Mouse (Mus musculus) midbrain, embryonic 15.5 days (tissue): ENCODE results near the gene Gm49322. TPM values are rescaled to one million over a fixed set of nuclear protein-coding genes. Genes with fewer than 3 reads are reported as not detected.
A peak's percentile ranks its signal among the peaks of the same experiment; 100 is the strongest.
"Not testable (repeated sequence)": the region's sequence is repeated elsewhere in the genome, so short reads cannot be mapped to it uniquely, and the experiment has no call there.

ENCODE experiments used
- ATAC-seq: fragments of 200-750 bp; cut with Nextera tagmentation; replicated peaks from 2 replicates; pipeline ENCODE4 v1.8.0; 2017; ENCODE audit warnings: moderate TSS enrichment
- H3K27ac ChIP-seq: fragments of 300-500 bp; sonication (generic); 2 replicates; pipeline ENCODE4 v1.5.1; 2015; ENCODE audit warnings: mild to moderate bottlenecking, inconsistent platforms
- H3K27me3 ChIP-seq: fragments of 300-500 bp; sonication (generic); replicated peaks from 2 replicates; pipeline ENCODE4 v1.6.1; 2015; ENCODE audit warnings: inconsistent platforms
- H3K36me3 ChIP-seq: fragments of 300-500 bp; sonication (generic); replicated peaks from 2 replicates; pipeline ENCODE4 v1.6.1; 2015; ENCODE audit warnings: inconsistent platforms
- H3K4me1 ChIP-seq: fragments of 300-500 bp; sonication (generic); 2 replicates; pipeline ENCODE4 v1.6.1; 2015; ENCODE audit warnings: inconsistent platforms
- H3K4me2 ChIP-seq: fragments of 300-500 bp; sonication (generic); 2 replicates; pipeline ENCODE4 v1.6.1; 2015; ENCODE audit warnings: inconsistent platforms, mild to moderate bottlenecking, moderate library complexity
- H3K4me3 ChIP-seq: fragments of 300-500 bp; sonication (generic); 2 replicates; pipeline ENCODE4 v1.5.1; 2015; ENCODE audit warnings: mild to moderate bottlenecking, inconsistent platforms
- H3K9ac ChIP-seq: fragments of 300-500 bp; sonication (generic); 2 replicates; pipeline ENCODE4 v1.6.1; 2015; ENCODE audit warnings: mild to moderate bottlenecking, inconsistent platforms
- H3K9me3 ChIP-seq: fragments of 300-500 bp; sonication (generic); 2 replicates; pipeline ENCODE4 v1.6.1; 2016; ENCODE audit warnings: inconsistent platforms
- WGBS: fragments of 180-500 bp; shearing (Covaris S2); methylation state at CpG from one replicate; pipeline ENCODE4 v1.1.7; 2015; ENCODE audit warnings: mixed read lengths; 5-methylcytosine and 5-hydroxymethylcytosine counted together
- polyA plus RNA-seq: library from polyadenylated mRNA; unstranded; fragments of >200 nt; fragmentation: Nextera tagmentation; extraction: Ambion mirVana; gene quantifications from 2 replicates; pipeline ENCODE4 v1.2.1, GENCODE M21; 2015

The Gm49322 gene
- polyA plus RNA-seq, 1 experiment from 2014 or later: 5.0 TPM

DNA sequence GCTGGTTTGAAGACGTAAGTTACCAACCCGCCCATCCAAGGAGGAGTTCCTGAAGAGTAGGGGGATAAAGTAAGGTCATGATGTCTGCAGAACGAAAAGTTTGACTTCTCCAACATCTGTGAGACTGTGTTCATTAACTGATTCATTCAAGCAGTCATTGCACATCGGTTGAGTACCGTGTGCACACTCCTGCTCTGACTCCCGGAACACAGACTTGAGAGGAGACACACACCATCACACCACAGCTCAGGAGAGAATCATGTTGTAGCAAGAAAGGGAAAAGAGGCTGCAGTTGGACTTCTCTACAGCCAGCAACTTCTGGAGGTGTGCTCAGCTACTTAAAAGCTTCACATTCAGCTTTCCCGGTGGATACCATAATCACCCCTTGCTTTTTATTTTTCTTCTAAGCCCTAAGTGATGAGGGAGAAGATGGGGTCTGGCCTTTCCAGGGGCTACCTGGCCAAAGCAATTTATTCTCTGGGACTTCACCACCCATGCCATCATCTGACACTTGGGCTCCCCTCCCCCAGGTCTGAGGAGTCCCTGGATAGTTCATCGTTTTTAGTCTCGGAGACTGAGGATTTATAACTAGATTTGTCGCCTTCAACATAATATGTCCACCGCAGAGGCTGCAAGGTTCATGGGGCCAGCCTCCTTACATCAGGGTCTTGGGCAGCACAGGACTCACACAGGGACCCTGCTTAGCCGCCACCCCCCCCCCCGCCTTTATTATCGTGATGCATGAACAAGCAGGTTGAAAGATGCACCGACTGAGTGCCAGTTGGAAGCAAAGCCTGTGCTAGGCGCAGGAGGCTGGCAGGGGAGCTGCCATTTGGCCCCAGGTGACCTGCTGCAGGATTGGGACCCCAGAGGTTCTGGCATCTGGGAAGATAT lies 15.2 kb downstream of the Gm49322 start:
- H3K4me3 ChIP-seq: peak overlapping the region; percentile 76
- peaks cover under 1% of the 10 kb centered on the region; the same call in 1 of the 2 replicates for H3K36me3 ChIP-seq
- peak overlapping the region; percentile 98 for H3K27ac ChIP-seq
- no peaks in the 10 kb centered on the region for H3K9me3 ChIP-seq
- no peaks in the 10 kb centered on the region for H3K27me3 ChIP-seq
- ATAC-seq: no peak
- WGBS: 53% methylated on average over 16 of the region's 16 CpGs
- peak overlapping the region; percentile 52 for H3K9ac ChIP-seq
- H3K4me1 ChIP-seq: peaks cover 31% of the 10 kb centered on the region
- peak overlapping the region; percentile 71 for H3K4me2 ChIP-seq

DNA sequence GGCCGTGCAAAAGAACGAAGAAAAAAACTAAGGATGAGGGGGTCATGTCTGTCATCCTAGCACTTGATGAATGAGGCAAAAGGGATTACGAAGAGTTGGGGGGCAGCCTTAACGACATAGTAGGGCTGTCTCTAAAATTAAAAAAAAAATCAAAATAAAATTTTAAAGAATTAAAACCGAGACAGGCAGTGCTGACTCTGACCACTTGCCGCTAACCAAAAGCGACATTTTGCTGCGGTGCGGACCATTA lies 15.8 kb downstream of the Gm49322 start:
- Histone ChIP-seq H3K4me3 (peak overlapping the region; percentile 76), H3K4me1 (peaks cover 31% of the 10 kb centered on the region), H3K36me3 (no peaks in the 10 kb centered on the region), H3K9me3 (no peaks in the 10 kb centered on the region), H3K9ac (peak overlapping the region; percentile 52), H3K27ac (peak overlapping the region; percentile 98), H3K27me3 (no peaks in the 10 kb centered on the region), H3K4me2 (peak overlapping the region; percentile 71)
- ATAC-seq: peak; percentile 5; the same call in 1 of the 2 replicates
- 2% methylated on average over 9 of the region's 9 CpGs for WGBS

DNA sequence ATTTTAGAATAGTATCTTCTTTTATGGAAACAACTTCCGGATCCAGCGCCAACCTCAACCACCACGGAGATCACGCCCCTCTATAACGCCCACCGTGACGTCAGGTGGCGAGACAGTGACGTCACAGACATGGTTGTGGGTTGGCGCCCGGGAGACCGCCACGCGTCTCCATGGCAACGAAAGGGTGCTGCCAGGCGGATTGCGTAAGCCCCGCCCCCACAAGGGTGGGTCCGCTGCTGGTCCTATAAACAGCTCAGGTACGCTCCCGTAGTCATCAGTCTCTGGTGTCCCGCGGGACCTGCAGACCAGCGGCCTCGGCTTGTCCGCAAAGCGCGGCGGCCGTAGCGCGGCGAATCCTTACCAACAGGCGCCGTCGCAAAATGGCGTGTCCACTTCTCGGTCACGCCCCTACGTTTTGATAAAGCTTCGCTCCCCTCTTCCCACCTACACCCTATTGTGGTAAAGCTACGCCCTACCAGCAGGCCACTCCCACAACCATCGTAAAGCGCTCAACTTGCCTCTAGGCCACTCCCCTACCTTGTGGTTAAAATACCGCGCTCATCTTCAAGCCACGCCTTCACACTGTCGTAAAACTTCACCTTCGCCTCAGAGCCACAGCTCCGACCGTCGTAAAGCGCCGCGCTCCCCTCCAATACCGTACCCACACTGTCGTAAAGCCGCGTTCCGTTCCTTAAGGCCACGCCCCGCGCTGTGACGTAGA lies 16.3 kb downstream of the Gm49322 start:
- H3K36me3 ChIP-seq: no peaks in the 10 kb centered on the region
- peak overlapping the region; percentile 98 for H3K27ac ChIP-seq
- peaks cover 31% of the 10 kb centered on the region for H3K4me1 ChIP-seq
- H3K4me2 ChIP-seq: peak overlapping the region; percentile 89
- no peaks in the 10 kb centered on the region for H3K9me3 ChIP-seq
- WGBS: under 1% methylated on average over 64 of the region's 64 CpGs
- peak overlapping the region; percentile 52 for H3K9ac ChIP-seq
- no peaks in the 10 kb centered on the region for H3K27me3 ChIP-seq
- H3K4me3 ChIP-seq: peak overlapping the region; percentile 76
- ATAC-seq: peak; percentile 96

DNA sequence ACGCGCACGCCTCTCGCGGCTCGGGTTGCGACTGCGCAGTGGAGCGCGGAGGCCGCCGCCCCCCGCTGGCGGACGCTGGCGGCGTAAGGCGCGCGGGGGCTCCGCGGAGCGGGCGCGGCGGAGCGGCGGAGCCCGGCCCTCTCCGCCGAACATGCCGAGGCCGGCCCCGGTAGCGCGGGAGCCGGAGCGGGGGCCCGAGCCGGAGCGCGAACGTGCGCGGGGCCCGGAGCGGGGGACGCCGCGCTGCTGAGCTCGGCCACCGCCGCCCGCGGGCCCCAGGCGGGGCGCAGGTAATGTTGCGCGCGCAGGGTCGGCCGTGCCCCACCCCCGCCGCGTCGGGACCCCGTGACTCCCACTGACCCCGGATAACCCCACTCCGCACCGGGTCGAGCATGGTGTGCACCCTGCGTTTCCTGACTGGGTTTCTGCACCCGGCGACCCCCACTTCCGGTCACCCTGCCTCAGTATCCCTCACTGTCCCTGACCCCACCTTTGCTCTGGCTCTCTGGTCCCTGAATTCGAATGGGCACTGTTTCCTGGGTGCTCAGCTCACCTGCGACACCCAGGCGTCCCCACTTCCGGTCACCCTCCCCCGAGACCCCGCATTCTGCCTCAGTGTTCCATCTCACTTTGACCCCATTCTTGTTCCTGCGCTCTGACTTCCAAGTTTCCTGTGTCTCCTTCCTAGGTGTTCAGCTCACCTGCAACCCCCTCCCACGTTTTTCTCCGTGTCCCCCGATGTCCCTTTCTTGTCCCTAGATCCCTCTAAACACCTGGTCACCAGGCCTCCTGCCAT lies 17.0 kb downstream of the Gm49322 start, which contains the start of gene Csnk1g2:
Gene Csnk1g2 (plus strand): TSS at position 178 of the 796 bp plus-strand sequence.
- peaks cover 38% of the 10 kb centered on the region for H3K4me1 ChIP-seq
- under 1% methylated on average over 80 of the region's 85 CpGs for WGBS
- H3K4me3 ChIP-seq: peak within 1 kb of the TSS; percentile 76
- H3K9ac ChIP-seq: peak within 1 kb of the TSS; percentile 87
- H3K4me2 ChIP-seq: peak within 1 kb of the TSS; percentile 89
- ATAC-seq: peak; percentile 21
- H3K9me3 ChIP-seq: no peaks in the 10 kb centered on the region
- H3K27ac ChIP-seq: peak within 1 kb of the TSS; percentile 98
- H3K36me3 ChIP-seq: no peaks in the 10 kb centered on the region
- H3K27me3 ChIP-seq: no peaks in the 10 kb centered on the region

DNA sequence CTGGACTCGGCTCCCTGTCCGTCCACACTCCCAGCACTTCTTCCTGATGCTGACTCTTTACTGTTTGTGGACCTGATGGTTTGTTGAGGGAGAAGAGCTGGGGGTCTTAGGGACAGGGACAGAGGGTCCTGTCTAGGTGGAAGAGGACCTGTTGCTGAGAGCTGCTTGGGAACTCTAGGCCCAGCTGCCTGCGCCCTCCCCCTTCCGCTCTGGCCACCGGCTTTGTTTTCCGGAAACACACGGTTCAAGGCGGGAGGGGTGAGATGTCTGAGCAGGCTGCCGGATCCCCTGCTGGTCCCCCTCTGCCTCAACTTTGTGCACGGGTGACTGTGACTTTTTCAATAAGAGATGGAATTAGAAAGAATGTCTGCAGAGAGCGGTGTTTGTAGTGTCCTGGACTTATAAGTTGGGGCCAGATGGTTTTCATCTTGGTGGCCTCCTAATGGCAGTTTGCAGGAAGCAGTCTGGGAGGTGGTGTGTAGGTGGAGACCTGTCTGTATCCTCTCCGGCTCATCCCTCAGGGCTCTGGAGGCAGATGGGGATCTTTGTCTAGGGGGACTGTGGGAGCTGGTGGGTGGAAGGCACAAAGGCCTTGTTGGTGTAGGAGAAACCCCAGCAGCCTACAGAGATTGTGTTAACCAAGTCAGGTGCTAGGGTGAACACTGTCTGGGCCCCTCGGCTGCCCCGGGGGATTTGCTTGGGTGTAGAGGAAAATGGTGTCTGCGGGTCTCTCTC lies 17.8 kb downstream of the Gm49322 start:
- no peak for ATAC-seq
- Histone ChIP-seq H3K4me1 (peaks cover 39% of the 10 kb centered on the region), H3K27me3 (no peaks in the 10 kb centered on the region), H3K4me3 (peak overlapping the region; percentile 76), H3K9me3 (no peaks in the 10 kb centered on the region), H3K4me2 (peak overlapping the region; percentile 89), H3K27ac (peak overlapping the region; percentile 98), H3K36me3 (no peaks in the 10 kb centered on the region), H3K9ac (peak overlapping the region; percentile 87)
- 18% methylated on average over 15 of the region's 15 CpGs for WGBS

DNA sequence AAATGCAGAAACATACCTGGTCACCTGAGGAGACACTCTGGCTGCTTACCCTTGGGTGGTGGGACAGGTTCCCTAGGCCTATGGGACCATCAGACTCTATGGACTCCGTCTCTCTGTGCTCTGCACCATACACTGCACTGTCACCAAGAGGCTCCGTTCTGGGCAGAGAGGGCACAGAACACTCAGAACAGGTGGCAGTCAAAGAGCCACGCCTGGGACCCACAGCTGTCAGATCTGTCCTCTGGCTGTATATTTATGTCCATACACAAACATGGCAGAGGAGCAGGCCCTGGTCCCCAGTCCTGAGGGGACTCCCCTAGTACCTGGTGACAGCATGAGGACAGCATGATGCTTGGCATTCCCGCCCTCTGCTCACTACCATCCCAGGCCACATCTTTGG lies 19.9 kb downstream of the Gm49322 start:
- no peak overlapping the region for H3K4me2 ChIP-seq
- no peak overlapping the region for H3K9ac ChIP-seq
- H3K36me3 ChIP-seq: no peaks in the 10 kb centered on the region
- H3K27me3 ChIP-seq: no peaks in the 10 kb centered on the region
- 93% methylated on average over 4 of the region's 4 CpGs for WGBS
- peaks cover 41% of the 10 kb centered on the region for H3K4me1 ChIP-seq
- no peaks in the 10 kb centered on the region for H3K9me3 ChIP-seq
- H3K4me3 ChIP-seq: no peak overlapping the region
- no peak overlapping the region for H3K27ac ChIP-seq
- ATAC-seq: no peak

DNA sequence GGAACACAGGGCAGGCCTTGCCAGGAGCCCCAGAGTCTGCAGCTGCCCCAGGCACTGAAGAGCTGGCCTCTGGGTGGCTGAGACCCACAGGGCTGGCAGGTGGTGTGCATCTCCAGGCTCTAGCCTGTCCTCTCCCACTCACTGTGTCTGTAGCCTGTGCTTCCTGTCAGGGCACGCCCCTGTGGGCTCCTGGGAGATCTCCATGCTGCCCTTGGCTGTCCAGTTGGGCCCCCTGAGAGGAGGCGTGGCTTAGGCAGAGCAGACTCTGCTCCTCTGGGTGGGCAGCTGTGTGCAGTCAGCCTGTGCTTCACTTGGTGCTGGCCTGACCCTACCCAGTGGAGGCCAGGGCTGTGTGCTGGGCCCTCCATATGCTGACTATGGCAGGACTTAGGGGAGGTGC lies 21.9 kb downstream of the Gm49322 start:
- no peaks in the 10 kb centered on the region for H3K36me3 ChIP-seq
- H3K27ac ChIP-seq: no peak overlapping the region
- H3K4me3 ChIP-seq: no peak overlapping the region
- ATAC-seq: no peak
- WGBS: 83% methylated on average over 2 of the region's 2 CpGs
- H3K27me3 ChIP-seq: no peaks in the 10 kb centered on the region
- H3K4me1 ChIP-seq: peaks cover 33% of the 10 kb centered on the region
- no peaks in the 10 kb centered on the region for H3K9me3 ChIP-seq
- no peak overlapping the region for H3K4me2 ChIP-seq
- H3K9ac ChIP-seq: no peak overlapping the region; the same call in 1 of the 2 replicates

DNA sequence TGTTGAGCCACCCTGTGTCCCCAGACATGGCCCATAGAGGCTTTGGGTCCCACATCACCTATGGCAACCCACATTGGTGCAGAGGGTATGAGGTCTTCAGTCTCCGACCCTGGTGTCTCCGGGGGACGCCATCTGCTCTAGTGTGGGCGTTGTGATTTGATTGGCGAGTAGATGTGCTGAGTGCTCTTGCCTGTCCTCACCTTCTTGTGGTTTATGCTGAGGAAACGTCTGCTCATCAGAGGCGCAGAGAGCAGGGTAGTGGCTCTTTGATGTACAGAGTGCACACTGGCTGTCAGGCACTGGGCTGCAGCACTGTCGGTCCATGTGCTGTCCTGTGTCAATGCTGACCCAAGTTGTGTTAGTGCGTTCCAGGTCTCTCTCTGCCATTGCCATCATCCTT lies 23.1 kb downstream of the Gm49322 start:
- Histone ChIP-seq H3K27ac (no peak overlapping the region), H3K4me3 (no peak overlapping the region), H3K9me3 (no peaks in the 10 kb centered on the region), H3K4me1 (peaks cover 24% of the 10 kb centered on the region), H3K9ac (no peak overlapping the region), H3K27me3 (no peaks in the 10 kb centered on the region), H3K4me2 (no peak overlapping the region), H3K36me3 (no peaks in the 10 kb centered on the region)
- WGBS: 80% methylated on average over 9 of the region's 9 CpGs
- ATAC-seq: no peak

DNA sequence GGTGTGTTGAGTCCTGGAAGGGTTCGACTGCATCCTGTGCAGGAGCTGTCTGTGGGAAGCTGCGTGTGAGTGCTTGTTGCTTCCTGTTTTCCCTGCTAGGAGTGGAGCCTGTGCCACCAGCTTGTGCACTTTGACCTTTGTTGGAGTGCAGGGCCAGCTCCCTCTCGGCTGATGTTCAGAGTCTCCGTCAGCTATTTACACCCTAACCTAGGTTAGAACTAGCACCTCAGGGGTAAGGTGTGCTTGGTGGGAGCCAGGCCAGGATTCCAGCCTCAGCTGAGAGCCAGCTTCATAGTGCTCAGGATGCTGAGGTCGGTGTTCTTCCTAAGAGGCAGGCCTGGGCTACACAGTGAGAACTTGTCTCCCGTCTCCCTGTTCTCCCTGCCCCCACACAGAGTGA lies 29.5 kb downstream of the Gm49322 start:
- no peak overlapping the region for H3K9ac ChIP-seq
- peaks cover 53% of the 10 kb centered on the region for H3K36me3 ChIP-seq
- H3K27ac ChIP-seq: no peak overlapping the region
- no peak overlapping the region for H3K4me2 ChIP-seq
- H3K4me3 ChIP-seq: no peak overlapping the region
- H3K27me3 ChIP-seq: no peaks in the 10 kb centered on the region
- WGBS: 92% methylated on average over 6 of the region's 6 CpGs
- ATAC-seq: no peak
- no peaks in the 10 kb centered on the region for H3K9me3 ChIP-seq
- no peaks in the 10 kb centered on the region for H3K4me1 ChIP-seq

DNA sequence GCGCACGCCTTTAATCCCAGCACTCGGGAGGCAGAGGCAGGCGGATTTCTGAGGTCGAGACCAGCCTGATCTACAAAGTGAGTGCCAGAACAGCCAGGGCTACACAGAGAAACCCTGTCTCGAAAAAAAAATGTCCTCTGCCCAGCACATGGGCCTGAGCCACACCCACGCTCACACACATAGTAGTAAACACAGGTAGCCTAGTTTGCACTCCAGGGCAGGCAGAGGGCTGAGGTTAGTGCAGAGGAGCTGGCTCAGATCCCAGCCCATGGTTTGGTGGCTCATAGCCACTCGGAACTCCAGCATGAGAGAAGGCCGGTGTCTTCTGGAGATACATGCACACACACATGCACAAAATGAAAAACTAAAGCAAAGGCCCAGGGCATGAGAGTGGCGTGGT lies 41.1 kb downstream of the Gm49322 start:
- Histone ChIP-seq H3K4me1 (no peaks in the 10 kb centered on the region), H3K4me2 (no peak overlapping the region), H3K27ac (no peak overlapping the region), H3K9me3 (no peaks in the 10 kb centered on the region), H3K36me3 (peaks cover 43% of the 10 kb centered on the region), H3K4me3 (no peak overlapping the region), H3K27me3 (no peaks in the 10 kb centered on the region), H3K9ac (no peak overlapping the region)
- WGBS: 94% methylated on average over 10 of the region's 10 CpGs
- no peak for ATAC-seq

DNA sequence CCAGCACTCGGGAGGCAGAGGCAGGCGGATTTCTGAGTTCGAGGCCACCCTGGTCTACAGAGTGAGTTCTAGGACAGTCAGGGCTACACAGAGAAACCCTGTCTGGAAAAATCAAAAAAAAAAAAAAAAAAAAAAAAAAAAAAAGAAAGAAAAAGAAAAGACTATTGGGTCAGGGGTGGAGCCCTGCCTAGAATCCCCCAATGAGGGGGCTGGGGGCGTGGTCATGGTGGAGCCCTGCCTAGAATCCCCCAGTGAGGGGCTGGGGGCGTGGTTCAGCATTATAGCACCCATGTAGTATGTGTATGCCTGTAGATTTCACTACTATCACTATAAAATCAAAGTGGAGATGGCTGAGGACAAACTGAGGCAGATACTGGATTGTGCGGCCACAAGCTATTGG lies 44.1 kb downstream of the Gm49322 start:
- H3K4me1 ChIP-seq: peaks cover 16% of the 10 kb centered on the region
- H3K4me2 ChIP-seq, H3K27me3 ChIP-seq, H3K9me3 ChIP-seq, ATAC-seq, H3K27ac ChIP-seq, H3K9ac ChIP-seq, H3K4me3 ChIP-seq: not testable (repeated sequence)
- WGBS: 91% methylated on average over 6 of the region's 6 CpGs
- peaks cover 15% of the 10 kb centered on the region for H3K36me3 ChIP-seq
